Mouse (Mus musculus): ENCODE data around the gene Tmem110. TPM values are rescaled to one million over a fixed set of nuclear protein-coding genes. Genes with fewer than 3 reads are reported as not detected.

The Tmem110 gene
- polyA plus RNA-seq (2014; fragmentation: Nextera tagmentation; extraction: Ambion mirVana) = 16.0 and 18.2 TPM in 2 replicates

DNA sequence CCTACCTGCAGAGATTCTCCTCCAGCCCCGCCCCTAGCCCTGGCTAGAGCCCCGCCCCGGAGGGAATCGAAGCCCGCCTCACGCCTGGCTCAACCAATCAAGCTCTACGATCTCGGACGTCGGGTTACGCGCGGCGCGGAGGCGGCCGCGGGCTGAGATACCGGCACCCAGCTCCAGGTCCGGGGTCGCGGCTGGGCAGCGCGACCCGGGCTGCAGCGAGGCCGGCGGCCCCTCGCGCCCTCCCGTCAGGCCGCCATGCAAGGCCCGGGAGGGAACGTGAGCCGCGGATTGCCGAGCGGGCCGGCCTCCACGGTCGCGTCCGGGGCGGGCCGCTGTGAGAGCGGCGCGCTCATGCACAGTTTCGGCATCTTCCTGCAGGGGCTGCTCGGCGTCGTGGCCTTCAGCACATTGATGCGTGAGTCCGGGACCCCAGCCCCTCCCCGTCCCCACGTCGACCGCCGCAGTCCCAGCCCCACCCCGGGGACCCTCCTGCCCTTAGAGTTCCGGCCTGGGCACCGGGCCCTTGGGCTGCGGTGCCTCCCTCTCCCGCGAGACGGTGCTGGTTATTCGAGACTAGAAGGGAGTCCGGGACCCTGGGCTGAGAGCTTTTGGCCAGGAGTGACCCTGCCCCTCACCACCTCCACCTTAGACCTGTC, at the start of gene Tmem110:
Gene Tmem110 (plus strand): TSS at position 115 of the 656 bp plus-strand sequence.
- H3K4me2 ChIP-seq = peak within 1 kb of the TSS; percentile 87
- WGBS (ENCODE audit: insufficient replicate concordance) = under 1% methylated on average over 64 of the region's 68 CpGs

DNA sequence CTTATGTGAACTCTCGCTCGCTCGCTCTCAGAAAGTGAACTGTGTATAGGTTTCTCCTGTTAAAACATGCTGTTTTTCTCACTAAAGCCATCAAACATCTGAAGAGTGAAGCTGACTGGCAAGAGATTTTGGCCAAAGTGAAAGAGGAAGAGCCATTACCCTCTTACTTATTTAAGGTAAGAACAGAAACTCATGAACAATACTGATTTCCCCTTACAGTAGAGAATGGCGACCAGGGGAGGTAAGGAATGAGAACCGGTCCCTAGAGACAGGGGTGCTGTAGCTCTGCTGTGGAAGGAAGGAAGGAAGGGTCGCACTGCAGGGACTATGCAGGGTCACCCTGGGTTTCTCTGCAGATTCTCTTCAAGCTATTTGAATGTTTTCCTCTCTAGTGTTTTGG, 40.8 kb upstream of the Tmem110 start:
- Histone ChIP-seq H3K9me3 (replicated peaks; ENCODE audit: control insufficient read depth, low read length) (no peaks in the 10 kb centered on the region), H3K4me3 (ENCODE audit: low read depth, low read length) (no peak overlapping the region), H3K27ac (ENCODE audit: low read depth, low read length) (no peak overlapping the region), H3K36me3 (ENCODE audit: control insufficient read depth, insufficient read depth, low read length) (no peaks in the 10 kb centered on the region), H3K4me1 (ENCODE audit: control insufficient read depth, insufficient read depth, low read length) (no peaks in the 10 kb centered on the region), H3K4me2 (no peak overlapping the region), H3K27me3 (ENCODE audit: control insufficient read depth, insufficient read depth, low read length) (no peaks in the 10 kb centered on the region), H3K9ac (ENCODE audit: low read depth, low read length) (no peak overlapping the region)
- 89% methylated on average over 6 of the region's 6 CpGs for WGBS (ENCODE audit: insufficient replicate concordance)
- ATAC-seq (replicated peaks; ENCODE audit: insufficient number of reproducible peaks, low FRiP score, low TSS enrichment) = no peak

More for the DNA sequence above, at the start of gene Tmem110:
- peak within 1 kb of the TSS; percentile 71 for H3K4me3 ChIP-seq (ENCODE audit: low read depth, low read length)
- H3K9me3 ChIP-seq (replicated peaks; ENCODE audit: control insufficient read depth, low read length) = no peaks in the 10 kb centered on the region
- H3K27me3 ChIP-seq (ENCODE audit: control insufficient read depth, insufficient read depth, low read length) = no peaks in the 10 kb centered on the region
- peaks cover 27% of the 10 kb centered on the region for H3K4me1 ChIP-seq (ENCODE audit: control insufficient read depth, insufficient read depth, low read length)
- H3K9ac ChIP-seq (ENCODE audit: low read depth, low read length) = peak within 1 kb of the TSS; percentile 78
- ATAC-seq (replicated peaks; ENCODE audit: insufficient number of reproducible peaks, low FRiP score, low TSS enrichment) = peak; percentile 88
- H3K27ac ChIP-seq (ENCODE audit: low read depth, low read length) = no peak within 1 kb of the TSS
- H3K36me3 ChIP-seq (ENCODE audit: control insufficient read depth, insufficient read depth, low read length) = no peaks in the 10 kb centered on the region

DNA sequence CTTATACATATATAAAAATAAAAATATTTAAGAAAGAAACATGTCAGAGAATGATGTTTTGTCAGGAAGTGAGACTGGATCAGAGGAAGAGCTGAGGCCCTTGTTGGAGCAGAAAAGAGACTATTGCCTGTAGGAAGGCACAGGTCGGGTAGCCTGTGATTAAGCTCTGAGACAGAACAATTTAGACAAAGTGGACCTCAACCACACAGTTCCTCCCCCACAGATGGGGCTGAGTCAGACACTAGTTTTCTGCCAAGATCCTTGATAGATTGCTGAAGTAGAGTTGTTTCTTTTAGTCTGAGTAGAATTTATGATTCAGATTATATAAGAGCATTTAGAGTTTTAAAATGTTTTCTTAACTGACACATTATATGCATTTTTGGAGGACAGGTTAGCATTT, 35.9 kb upstream of the Tmem110 start:
- 72% methylated on average over 1 of the region's 1 CpGs for whole genome bisulfite sequencing (ENCODE audit: insufficient replicate concordance)
- Histone ChIP-seq H3K4me3 (ENCODE audit: low read depth, low read length) (no peak overlapping the region), H3K9ac (ENCODE audit: low read depth, low read length) (no peak overlapping the region), H3K9me3 (replicated peaks; ENCODE audit: control insufficient read depth, low read length) (no peaks in the 10 kb centered on the region), H3K27me3 (ENCODE audit: control insufficient read depth, insufficient read depth, low read length) (no peaks in the 10 kb centered on the region), H3K4me2 (no peak overlapping the region), H3K36me3 (ENCODE audit: control insufficient read depth, insufficient read depth, low read length) (no peaks in the 10 kb centered on the region), H3K4me1 (ENCODE audit: control insufficient read depth, insufficient read depth, low read length) (no peaks in the 10 kb centered on the region), H3K27ac (ENCODE audit: low read depth, low read length) (no peak overlapping the region)
- no peak for ATAC-seq (replicated peaks; ENCODE audit: insufficient number of reproducible peaks, low FRiP score, low TSS enrichment)

DNA sequence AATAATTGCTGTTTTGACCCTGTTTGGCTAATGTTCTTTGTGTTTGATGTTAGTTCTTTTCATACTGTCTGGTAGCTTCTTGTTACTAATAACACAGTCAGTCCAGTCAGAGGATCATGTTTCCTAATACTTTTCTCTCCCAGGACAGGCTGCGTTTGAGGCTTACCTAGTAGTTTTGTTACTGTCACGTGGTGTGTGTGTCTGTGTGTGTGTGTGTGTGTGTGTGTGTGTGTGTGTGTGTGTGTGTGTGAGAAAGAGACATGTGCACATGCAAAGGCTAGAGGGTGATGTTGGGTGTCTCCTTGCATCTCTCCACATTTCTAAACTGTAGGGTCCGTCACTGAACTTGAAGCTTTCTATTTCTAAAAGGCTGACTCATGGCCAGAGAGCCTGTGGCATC, 32.5 kb upstream of the Tmem110 start:
- Histone ChIP-seq H3K27me3 (ENCODE audit: control insufficient read depth, insufficient read depth, low read length) (no peaks in the 10 kb centered on the region), H3K4me2 (no peak overlapping the region), H3K27ac (ENCODE audit: low read depth, low read length) (no peak overlapping the region), H3K9ac (ENCODE audit: low read depth, low read length) (no peak overlapping the region), H3K4me1 (ENCODE audit: control insufficient read depth, insufficient read depth, low read length) (no peaks in the 10 kb centered on the region), H3K36me3 (ENCODE audit: control insufficient read depth, insufficient read depth, low read length) (peaks cover 4% of the 10 kb centered on the region; the same call in 1 of the 2 replicates), H3K4me3 (ENCODE audit: low read depth, low read length) (no peak overlapping the region), H3K9me3 (replicated peaks; ENCODE audit: control insufficient read depth, low read length) (no peaks in the 10 kb centered on the region)
- ATAC-seq (replicated peaks; ENCODE audit: insufficient number of reproducible peaks, low FRiP score, low TSS enrichment) = no peak
- 83% methylated on average over 3 of the region's 3 CpGs for WGBS (ENCODE audit: insufficient replicate concordance)

DNA sequence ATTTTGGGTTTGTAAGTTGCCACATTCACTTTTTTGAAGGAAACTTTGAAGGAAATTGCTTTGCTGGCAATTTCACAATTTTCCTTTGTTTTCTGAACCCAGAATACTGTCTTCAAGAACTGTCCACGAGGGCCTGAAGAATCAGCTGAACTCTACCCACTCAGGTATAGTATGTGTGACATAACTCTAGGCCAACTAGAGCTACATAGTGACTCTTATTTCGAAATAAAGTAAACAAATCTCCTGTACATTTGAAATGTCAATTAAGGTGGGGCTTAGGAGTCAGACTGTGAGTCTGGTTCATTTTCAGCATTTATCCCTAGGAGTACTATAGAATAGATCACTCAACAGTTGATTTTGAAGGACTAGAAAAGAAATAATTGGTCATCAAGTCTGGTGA, 23.6 kb upstream of the Tmem110 start:
- H3K27me3 ChIP-seq (ENCODE audit: control insufficient read depth, insufficient read depth, low read length) = no peaks in the 10 kb centered on the region
- H3K4me1 ChIP-seq (ENCODE audit: control insufficient read depth, insufficient read depth, low read length) = no peaks in the 10 kb centered on the region
- H3K9me3 ChIP-seq (replicated peaks; ENCODE audit: control insufficient read depth, low read length) = no peaks in the 10 kb centered on the region
- H3K9ac ChIP-seq (ENCODE audit: low read depth, low read length) = no peak overlapping the region
- H3K36me3 ChIP-seq (ENCODE audit: control insufficient read depth, insufficient read depth, low read length) = peaks cover 5% of the 10 kb centered on the region; the same call in 1 of the 2 replicates
- H3K4me3 ChIP-seq (ENCODE audit: low read depth, low read length) = no peak overlapping the region
- WGBS (ENCODE audit: insufficient replicate concordance) = 86% methylated on average over 2 of the region's 2 CpGs
- no peak overlapping the region for H3K27ac ChIP-seq (ENCODE audit: low read depth, low read length)
- ATAC-seq (replicated peaks; ENCODE audit: insufficient number of reproducible peaks, low FRiP score, low TSS enrichment) = no peak
- H3K4me2 ChIP-seq = no peak overlapping the region

DNA sequence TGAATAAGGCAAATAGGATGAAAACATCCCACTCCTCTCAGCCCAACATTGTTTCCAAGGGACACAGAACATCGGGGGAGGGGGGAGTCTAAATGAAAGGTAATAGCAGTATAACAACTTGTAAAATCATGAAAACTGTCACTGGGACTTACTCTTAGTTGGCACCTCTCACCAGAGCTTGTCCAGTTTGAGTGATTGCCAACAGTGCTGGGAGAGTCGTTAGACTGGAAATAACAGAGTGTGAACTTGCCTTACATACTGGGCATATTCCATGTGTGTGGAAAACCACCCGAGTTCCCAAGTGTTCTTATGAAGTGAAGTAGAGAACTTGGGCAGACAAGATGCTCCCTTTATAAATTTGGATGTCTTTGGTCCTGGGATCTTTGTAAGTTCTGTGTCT, 4.3 kb upstream of the Tmem110 start:
- Histone ChIP-seq H3K27me3 (ENCODE audit: control insufficient read depth, insufficient read depth, low read length) (no peaks in the 10 kb centered on the region), H3K9me3 (replicated peaks; ENCODE audit: control insufficient read depth, low read length) (no peaks in the 10 kb centered on the region), H3K4me3 (ENCODE audit: low read depth, low read length) (no peak overlapping the region), H3K4me2 (no peak overlapping the region), H3K27ac (ENCODE audit: low read depth, low read length) (no peak overlapping the region), H3K4me1 (ENCODE audit: control insufficient read depth, insufficient read depth, low read length) (peaks cover 1% of the 10 kb centered on the region), H3K9ac (ENCODE audit: low read depth, low read length) (no peak overlapping the region), H3K36me3 (ENCODE audit: control insufficient read depth, insufficient read depth, low read length) (peaks cover 2% of the 10 kb centered on the region; the same call in 1 of the 2 replicates)
- WGBS (ENCODE audit: insufficient replicate concordance) = 73% methylated on average over 3 of the region's 3 CpGs
- no peak for ATAC-seq (replicated peaks; ENCODE audit: insufficient number of reproducible peaks, low FRiP score, low TSS enrichment)

DNA sequence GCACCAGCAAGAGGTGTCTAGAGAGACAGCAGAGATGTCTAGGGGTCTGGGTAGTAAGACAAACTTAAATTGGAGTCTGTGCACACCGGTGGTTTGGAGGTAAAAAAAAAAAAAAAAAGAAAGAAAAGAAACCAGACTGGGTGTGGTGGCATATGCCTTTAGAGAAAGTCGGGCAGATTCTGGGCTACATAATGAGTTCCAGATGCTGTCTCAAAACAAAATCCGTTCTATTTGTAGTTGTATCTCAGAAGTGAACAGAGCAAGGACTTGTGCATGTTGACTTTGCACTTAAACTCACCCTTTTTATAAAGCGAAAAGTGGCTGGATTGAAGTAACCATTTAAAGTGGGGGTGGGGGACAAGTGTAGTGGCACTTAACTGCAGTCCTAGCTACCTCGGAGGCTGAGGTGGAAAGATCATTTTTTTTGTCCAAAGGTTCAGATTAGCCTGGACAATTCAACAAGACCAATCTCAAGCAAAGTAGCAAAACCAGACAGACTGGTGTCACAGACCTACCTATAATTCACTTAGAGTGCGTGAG, 864 bp upstream of the Tmem110 start:
- Histone ChIP-seq H3K27ac (ENCODE audit: low read depth, low read length) (no peak overlapping the region), H3K9ac (ENCODE audit: low read depth, low read length) (no peak overlapping the region), H3K4me1 (ENCODE audit: control insufficient read depth, insufficient read depth, low read length) (peaks cover 22% of the 10 kb centered on the region), H3K27me3 (ENCODE audit: control insufficient read depth, insufficient read depth, low read length) (no peaks in the 10 kb centered on the region), H3K9me3 (replicated peaks; ENCODE audit: control insufficient read depth, low read length) (no peaks in the 10 kb centered on the region), H3K36me3 (ENCODE audit: control insufficient read depth, insufficient read depth, low read length) (no peaks in the 10 kb centered on the region), H3K4me2 (no peak overlapping the region), H3K4me3 (ENCODE audit: low read depth, low read length) (no peak overlapping the region)
- 57% methylated on average over 6 of the region's 6 CpGs for WGBS (ENCODE audit: insufficient replicate concordance)
- ATAC-seq (replicated peaks; ENCODE audit: insufficient number of reproducible peaks, low FRiP score, low TSS enrichment) = no peak

DNA sequence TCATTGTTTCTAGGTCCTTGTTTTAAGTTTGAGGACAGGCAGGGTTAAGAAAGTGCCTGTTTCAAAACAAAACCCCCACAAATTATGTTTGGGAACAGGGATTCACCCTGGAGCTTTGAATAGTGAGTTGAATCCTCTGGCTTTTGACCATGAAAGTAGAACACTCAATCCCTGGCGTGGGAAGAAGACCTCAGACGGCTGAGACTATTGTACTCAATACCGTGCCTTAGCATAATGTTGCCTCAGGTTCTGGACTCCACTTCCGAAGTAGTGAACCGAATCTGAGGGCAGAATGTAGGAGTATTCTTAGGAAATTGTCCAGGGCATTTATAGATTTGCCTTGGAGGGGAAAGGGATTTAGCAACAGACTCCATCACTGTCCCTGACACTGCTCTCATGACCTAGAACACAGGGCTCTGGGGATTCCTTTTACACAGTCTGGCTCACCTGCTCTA, 342 bp upstream of the Tmem110 start:
- 48% methylated on average over 5 of the region's 5 CpGs for WGBS (ENCODE audit: insufficient replicate concordance)
- Histone ChIP-seq H3K36me3 (ENCODE audit: control insufficient read depth, insufficient read depth, low read length) (no peaks in the 10 kb centered on the region), H3K27me3 (ENCODE audit: control insufficient read depth, insufficient read depth, low read length) (no peaks in the 10 kb centered on the region), H3K4me3 (ENCODE audit: low read depth, low read length) (peak overlapping the region; percentile 71), H3K27ac (ENCODE audit: low read depth, low read length) (no peak overlapping the region), H3K9me3 (replicated peaks; ENCODE audit: control insufficient read depth, low read length) (no peaks in the 10 kb centered on the region), H3K4me2 (peak overlapping the region; percentile 87), H3K9ac (ENCODE audit: low read depth, low read length) (peak overlapping the region; percentile 78; the same call in 1 of the 2 replicates), H3K4me1 (ENCODE audit: control insufficient read depth, insufficient read depth, low read length) (peaks cover 26% of the 10 kb centered on the region)
- ATAC-seq (replicated peaks; ENCODE audit: insufficient number of reproducible peaks, low FRiP score, low TSS enrichment) = no peak

All from heart, embryonic 11.5 days (tissue).